Mouse (Mus musculus) monocyte, adult 2 months (primary cell): Measurements from ENCODE around the gene Cdk2.
A peak's percentile ranks its signal among the peaks of the same experiment; 100 is the strongest.

ENCODE experiments used
- DNase-seq, 2 experiments: peaks; one replicate each; pipeline ENCODE4 v3.0.0; 2022; ENCODE audit warnings: low spot score in 2 of 2, low read depth in 1 of 2

The Cdk2 gene

GRCm38 (mm10) chr10:128703895-128704294 is 936 bp downstream of the Cdk2 start, which contains the start of gene Pmel:
Pmel (plus strand) TSS chr10:128704195.
- DNase-seq, result no peak

- DNase-seq, result no peak
These were observed 2.4 kb downstream of the Cdk2 start for GRCm38 (mm10) chr10:128702328-128703007.

DNA sequence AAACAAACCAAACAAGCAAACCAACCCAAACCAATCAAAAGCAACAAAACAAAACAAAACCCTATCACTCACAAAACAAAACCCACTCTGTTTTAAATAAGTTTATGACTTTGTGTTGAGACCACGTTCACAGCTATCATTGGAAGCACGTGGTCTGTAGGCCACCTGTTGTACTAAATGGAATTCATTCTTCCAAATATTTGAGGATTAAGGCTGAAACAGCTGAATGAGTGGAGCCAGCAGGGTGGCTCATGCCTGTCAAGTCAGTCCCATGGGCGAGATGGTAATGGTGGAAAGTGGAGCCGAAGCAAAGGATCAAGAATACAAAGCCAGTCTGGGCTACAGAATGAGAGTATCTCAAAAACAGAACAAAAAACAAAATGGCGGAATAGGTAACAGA is 4.1 kb downstream of the Cdk2 start:
- no peak for DNase-seq

DNA sequence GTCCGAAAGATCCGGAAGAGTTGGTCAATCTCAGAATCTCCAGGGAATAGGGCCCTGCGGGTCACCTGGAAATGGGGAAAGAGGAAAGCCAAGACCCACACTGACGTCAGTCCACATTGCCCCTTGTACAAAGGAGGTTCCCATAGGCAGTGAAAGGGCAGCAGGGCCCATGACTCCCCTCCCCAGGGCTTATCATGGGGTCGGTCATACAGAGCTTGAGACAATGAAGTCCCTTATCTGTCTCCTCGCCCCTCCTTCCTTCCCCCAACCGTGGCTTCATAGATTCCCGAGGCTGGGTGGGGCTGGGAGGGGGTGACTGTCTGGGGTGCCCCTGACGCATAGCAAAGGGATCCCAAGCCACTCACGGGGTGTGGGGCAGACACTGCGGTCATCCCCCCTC is 5.2 kb downstream of the Cdk2 start:
- DNase-seq, result no peak

DNA sequence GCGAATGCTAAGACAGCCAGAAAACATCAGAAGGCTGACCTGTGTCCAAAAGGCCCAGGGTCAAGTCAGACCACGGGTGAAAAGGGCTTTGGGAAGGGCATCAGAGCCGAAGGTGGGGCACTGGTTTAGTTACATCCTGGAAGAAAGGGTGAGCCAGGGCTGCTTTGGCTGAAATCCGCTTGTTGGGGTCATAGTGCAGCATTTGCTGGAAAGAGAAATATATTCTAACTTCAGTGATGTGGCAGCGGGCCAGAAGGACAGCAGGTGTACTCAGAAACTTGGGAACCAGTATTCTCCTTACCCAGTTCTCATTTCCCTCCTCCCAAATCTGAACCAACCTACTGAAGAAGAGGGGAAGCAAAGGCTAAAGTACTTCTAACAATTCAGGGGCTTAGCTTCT is 5.8 kb downstream of the Cdk2 start:
- DNase-seq, result no peak

DNA sequence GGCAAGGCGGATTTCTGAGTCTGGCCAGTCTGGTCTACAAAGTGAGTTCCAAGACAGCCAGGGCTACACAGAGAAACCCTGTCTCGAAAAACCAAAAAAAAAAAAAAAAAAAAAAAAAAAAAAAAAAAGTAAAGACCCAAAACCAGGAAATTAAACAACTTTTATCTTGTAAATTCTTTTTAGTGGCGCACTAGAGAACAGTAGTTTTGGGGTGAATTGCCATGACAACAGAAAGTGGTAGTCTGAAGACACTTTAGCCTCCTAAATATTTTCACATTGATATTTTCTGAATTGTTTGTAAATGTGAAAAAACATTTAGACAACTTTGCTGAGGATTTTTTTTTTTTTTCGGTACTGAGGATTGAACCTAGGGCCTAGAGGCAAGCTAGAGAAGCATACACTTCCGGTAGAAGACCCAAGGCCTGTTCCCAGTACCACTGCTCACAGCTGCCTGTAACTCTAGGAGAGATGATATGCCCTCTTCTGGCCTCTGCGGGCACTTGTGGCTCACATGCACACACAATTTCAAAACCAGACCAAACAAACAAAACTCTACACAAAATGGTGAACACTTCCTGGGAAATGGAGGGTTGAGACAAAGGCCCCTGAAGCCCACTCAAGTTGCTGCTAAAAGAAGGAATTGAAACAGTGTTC is 7.6 kb downstream of the Cdk2 start:
- no peak for DNase-seq

GRCm38 (mm10) chr10:128695992-128696807 is 8.6 kb downstream of the Cdk2 start, which contains the start of gene Rab5b:
Rab5b (minus strand) TSS chr10:128696264.
- peak; percentile 95 to 98 for DNase-seq

DNA sequence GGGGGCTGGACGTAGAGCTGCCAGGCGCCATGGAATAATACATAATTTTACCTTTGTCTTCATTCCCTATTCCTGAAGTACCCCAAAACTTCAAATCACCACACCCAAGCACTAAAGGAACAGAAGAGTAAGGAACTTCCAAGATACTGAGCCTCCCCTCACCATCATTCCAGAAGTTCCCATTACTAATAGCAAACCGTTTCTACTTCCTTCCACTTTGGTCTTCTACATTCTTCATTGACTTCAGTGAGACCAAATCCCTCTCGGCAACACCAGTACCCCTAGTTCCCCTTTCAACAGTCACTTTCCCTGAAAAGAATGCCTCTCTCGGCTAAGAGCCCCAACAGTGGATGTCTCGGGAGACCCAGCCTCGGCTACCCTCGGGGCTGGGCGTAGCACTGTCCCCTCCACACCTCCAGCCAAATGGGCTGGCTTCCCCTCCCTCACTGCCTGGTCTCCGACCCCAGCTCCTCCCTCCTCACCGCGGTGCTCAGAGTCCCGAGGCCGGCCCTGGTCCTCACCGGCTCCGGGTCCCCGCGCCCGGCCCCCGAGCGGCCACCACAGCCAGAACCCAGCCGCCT is 9.3 kb downstream of the Cdk2 start:
- peak in 1 of 2 experiments; percentile 28 for DNase-seq

DNA sequence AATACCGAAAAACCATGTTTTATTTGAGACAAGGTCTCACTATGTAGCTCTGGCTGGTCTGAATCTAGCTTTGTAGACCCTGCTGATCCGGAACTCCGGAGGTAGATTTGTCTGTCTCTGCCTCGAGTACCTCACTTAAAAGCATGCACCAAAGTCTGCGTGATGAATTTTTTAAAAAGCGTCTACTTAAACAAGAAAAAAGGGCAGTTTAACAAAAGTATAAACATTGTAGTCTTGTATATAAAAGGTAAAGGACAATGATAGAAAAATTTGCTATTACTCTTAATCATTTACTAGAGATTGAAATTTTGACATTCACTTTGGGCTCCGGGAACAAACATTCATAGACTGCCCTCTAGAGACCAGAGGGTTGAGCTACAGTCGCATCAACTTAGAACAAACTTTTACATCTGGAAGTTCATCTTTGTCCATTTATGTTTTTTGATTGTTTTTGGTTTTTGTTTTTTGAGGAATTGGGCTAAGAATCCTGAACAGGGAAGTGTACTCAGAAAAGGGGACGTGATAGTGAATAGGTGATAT is 30.3 kb downstream of the Cdk2 start:
- no peak for DNase-seq

DNA sequence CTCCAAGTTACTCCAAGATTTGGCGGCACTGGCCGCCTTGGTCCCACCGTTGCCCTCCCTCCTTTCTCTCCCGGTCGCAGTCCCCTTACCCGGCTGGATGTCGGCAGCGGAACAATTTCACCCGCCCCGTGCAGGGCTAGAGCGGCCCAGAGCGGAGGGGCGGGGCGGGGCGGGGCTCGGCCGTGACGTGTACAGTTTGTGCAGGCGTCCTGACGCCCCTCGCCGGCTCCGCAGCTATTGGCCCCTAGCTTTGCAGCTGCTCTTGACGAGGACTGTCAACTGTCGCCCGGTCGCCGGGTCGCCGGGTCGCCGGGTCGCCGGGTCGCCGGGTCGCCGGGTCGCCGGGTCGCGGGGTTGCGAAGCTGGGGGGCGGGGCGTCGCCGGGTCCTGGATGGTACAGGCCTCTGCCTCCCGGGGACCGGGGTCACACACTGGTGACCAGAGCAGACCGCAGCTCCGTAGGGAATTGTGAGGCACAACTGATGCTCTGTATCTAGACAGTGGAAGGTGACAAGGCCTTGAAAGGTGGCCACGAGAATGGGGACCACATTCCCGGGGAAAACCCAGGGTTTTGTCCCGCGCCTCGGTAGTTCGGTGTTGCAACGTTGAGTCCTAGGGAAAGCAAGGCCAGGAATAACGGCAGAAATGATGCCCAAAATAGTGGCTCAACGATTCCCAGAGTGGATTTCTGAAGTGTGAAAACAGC is 30.9 kb downstream of the Cdk2 start, which contains the start of gene Suox:
TSS of gene Suox (minus strand) at position 311 of the 706 bp plus-strand sequence.
- DNase-seq, result peak; percentile 20 to 50

DNA sequence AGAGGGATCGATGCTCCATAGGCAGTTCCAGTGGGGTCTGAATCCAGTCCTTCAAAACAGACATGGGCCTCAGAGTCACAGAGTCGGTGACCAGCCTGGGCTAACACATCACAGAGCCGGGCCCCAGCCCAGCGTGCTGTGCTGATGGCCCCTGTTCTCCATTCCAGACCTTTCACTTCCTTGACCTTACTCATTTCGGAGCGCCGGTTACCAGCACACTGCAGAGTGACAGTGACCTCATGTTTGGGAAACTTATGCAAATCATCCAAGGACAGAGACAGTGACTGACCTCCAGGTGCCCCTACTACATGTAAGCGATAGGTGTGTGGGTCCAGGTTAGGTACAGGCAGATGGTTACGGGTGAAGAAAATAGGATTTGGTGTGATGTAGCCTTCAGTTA is 33.7 kb downstream of the Cdk2 start:
- no peak for DNase-seq

DNA sequence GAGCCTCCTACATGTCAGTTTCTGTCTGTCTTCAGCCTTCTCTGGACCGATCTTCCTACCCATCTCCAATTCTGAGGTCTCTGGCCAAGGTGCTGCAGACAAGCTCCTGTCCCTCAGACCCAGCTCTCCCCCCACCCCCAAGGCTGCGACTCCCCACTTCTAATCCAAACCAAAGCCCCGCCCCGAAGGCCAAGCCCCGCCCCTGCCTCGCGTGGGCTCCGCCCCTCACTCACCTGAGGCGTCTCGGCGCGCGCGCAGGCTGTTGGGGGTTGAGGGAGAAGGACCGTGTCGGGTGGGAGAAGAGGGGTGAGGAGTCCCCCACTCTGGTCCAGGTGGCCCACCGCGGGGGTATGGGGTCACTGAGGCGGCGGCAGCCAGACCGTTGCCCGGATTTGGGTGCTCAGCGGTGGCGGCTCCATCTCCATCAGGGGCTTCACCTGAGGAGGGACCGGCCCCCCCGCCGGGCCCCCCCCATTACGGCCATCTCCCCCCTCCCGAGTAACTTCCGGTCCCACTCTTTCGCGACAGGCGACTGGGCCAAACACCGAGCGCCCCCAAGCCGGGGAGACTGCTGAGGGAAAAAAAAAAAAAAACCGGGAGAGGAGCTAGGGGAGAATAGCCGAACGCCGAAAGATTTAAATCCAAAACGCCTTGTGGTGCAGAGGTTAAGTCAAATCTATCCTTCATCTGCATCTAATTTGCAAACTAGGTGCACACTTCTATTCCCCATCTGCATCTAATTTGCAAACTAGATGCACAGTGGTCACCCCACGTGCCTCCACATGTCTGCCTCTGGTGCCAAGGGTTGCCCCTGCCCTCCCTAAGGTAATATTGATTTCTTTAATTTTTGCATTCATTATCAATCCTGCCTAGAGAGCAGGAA is 35.8 kb downstream of the Cdk2 start:
- no peak for DNase-seq

- no peak for DNase-seq
These were observed 39.0 kb downstream of the Cdk2 start for GRCm38 (mm10) chr10:128665806-128666205.

GRCm38 (mm10) chr10:128665307-128665706 is 39.5 kb downstream of the Cdk2 start:
- no peak for DNase-seq

- DNase-seq, result no peak
These were observed 40.0 kb downstream of the Cdk2 start for GRCm38 (mm10) chr10:128664808-128665207.

DNA sequence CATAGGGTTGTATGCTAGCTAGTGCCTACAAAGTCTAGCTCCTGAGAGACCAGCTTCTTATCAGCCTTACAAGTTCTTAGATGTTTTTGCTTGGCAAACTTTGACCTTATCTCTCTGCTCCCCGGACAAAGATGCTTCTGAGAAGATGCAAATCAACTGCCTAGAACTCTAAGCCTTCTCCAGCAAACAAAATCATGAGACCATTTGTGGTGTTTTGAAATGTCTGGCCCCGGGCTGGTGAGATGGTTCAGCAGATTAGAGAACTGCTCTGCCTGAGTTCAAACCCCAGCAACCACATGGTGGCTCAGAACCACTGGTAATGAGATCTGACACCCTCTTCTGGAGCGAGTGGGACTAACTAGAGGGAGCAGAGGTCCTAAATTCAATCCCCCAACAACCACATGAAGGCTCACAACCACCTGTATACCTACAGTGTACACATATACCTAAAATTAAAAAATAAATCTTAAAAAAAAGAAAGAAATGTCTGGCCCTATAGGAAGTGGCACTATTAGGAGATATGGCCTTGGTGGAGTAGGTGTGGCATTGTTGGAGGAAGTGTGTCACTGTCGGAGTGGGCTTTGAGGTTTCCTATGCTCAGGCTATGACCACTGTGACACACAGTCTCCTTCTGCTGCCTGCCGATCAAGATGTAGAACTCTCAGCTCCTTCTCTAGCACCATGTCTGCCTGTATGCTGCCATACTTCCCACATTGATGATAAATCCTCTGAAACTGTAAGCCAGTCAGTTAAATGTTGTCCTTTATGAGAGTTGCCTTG is 41.2 kb downstream of the Cdk2 start:
- DNase-seq, result no peak

GRCm38 (mm10) chr10:128662465-128662864 is 42.4 kb downstream of the Cdk2 start:
- DNase-seq, result no peak

DNA sequence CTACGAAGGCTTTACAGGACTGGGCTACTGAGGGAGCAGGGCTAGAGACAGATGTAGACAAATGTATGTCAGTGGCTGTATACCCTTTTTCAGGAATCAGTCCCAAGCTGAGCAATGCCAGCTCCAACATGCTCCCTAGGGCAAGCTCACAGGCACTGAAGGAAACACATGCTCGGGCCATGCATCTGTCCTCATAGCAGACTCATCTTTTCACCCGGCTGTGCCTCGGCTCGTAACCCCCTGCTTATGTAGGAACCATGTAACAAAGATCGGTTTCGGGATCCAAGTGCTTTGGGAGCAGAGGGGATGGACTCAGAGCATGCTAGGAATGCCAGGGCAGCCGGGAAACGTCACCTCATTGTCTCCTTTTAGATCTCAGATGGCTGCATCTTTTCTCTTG is 45.3 kb downstream of the Cdk2 start:
- no peak for DNase-seq

DNA sequence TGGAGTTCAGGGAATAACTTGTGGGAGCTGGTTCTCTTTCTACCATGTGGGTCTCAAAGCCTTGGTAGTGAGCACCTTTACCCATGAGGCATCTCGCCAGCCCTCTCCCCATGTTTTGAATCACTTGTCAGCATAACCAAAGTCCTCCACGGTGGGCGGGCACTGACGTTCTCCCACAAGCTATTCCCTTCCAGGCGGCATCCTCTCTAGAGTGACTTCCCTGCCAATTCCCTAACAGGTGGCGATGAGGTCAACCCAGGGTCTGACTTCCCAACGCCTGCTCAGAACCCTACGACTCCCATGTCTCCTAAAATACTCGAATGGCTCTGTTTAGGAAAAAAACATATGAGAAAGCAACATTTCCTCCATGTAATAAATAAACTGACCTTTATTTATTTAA is 47.0 kb downstream of the Cdk2 start:
- no peak for DNase-seq
